Mouse (Mus musculus) heart, embryonic 13.5 days (tissue): ENCODE results near the gene Cnst. TPM values are rescaled to one million over a fixed set of nuclear protein-coding genes. Genes with fewer than 3 reads are reported as not detected.
A peak's percentile ranks its signal among the peaks of the same experiment; 100 is the strongest.

ENCODE experiments used
- ATAC-seq: fragments of 200-750 bp; cut with Nextera tagmentation; 2 replicates; pipeline ENCODE4 v1.8.0; 2017; ENCODE audit warnings: moderate TSS enrichment; ENCODE audit not compliant: insufficient number of reproducible peaks, low FRiP score, low TSS enrichment; ENCODE audit errors: extremely low read depth
- H3K27ac ChIP-seq: fragments of 300-500 bp; sonication (generic); replicated peaks from 2 replicates; pipeline ENCODE4 v1.5.1; 2015; ENCODE audit warnings: moderate library complexity, mild to moderate bottlenecking, inconsistent platforms
- H3K27me3 ChIP-seq: fragments of 300-500 bp; sonication (generic); replicated peaks from 2 replicates; pipeline ENCODE4 v1.6.1; 2015; ENCODE audit warnings: mild to moderate bottlenecking, inconsistent platforms
- H3K36me3 ChIP-seq: fragments of 300-500 bp; sonication (generic); 2 replicates; pipeline ENCODE4 v1.6.1; 2015; ENCODE audit warnings: mild to moderate bottlenecking, inconsistent platforms
- H3K4me1 ChIP-seq: fragments of 300-500 bp; sonication (generic); 2 replicates; pipeline ENCODE4 v1.6.1; 2015; ENCODE audit warnings: inconsistent platforms
- H3K4me2 ChIP-seq: fragments of 300-500 bp; sonication (generic); 2 replicates; pipeline ENCODE4 v1.6.1; 2015; ENCODE audit warnings: inconsistent platforms, mild to moderate bottlenecking, moderate library complexity
- H3K4me3 ChIP-seq: fragments of 300-500 bp; sonication (generic); 2 replicates; pipeline ENCODE4 v1.5.1; 2015; ENCODE audit warnings: moderate library complexity, mild to moderate bottlenecking, inconsistent platforms
- H3K9ac ChIP-seq: fragments of 300-500 bp; sonication (generic); 2 replicates; pipeline ENCODE4 v1.6.1; 2015; ENCODE audit warnings: inconsistent platforms, mild to moderate bottlenecking, moderate library complexity
- H3K9me3 ChIP-seq: fragments of 300-500 bp; sonication (generic); 2 replicates; pipeline ENCODE4 v1.6.1; 2016; ENCODE audit warnings: inconsistent platforms
- WGBS: fragments of 180-500 bp; shearing (Covaris S2); methylation state at CpG from one replicate; pipeline ENCODE4 v1.1.7; 2015; ENCODE audit warnings: mixed read lengths; 5-methylcytosine and 5-hydroxymethylcytosine counted together
- polyA plus RNA-seq: library from polyadenylated mRNA; unstranded; fragments of >200 nt; fragmentation: Nextera tagmentation; extraction: Ambion mirVana; gene quantifications from 2 replicates; pipeline ENCODE4 v1.2.1, GENCODE M21; 2015

The Cnst gene
- polyA plus RNA-seq, 1 experiment from 2014 or later = 16.0 TPM

DNA sequence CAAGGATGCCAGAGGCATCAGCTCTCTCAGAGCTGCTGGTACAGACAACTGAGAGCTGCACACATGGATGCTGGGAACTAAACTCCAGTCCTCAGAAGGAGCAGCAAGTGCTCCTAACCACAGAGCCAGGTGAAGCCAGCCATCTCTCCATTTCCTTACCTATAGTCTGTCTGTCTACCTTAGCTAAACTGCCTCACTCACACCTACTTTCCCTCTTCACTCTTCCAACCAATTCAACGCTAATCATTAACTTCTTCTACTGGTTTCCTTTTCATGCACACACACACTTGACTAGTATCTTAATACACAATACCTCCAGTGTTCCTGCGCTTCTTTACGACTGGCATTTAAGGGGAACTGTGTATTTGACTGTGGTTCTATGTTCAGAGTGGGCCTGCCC lies 6.3 kb upstream of the Cnst start:
- 92% methylated on average over 3 of the region's 3 CpGs for WGBS
- peaks cover 6% of the 10 kb centered on the region for H3K4me1 ChIP-seq
- no peak overlapping the region for H3K9ac ChIP-seq
- H3K9me3 ChIP-seq = no peaks in the 10 kb centered on the region
- peaks cover 68% of the 10 kb centered on the region for H3K36me3 ChIP-seq
- no peak overlapping the region for H3K4me3 ChIP-seq
- no peak overlapping the region for H3K27ac ChIP-seq
- H3K27me3 ChIP-seq = no peaks in the 10 kb centered on the region
- ATAC-seq = no peak
- H3K4me2 ChIP-seq = no peak overlapping the region

DNA sequence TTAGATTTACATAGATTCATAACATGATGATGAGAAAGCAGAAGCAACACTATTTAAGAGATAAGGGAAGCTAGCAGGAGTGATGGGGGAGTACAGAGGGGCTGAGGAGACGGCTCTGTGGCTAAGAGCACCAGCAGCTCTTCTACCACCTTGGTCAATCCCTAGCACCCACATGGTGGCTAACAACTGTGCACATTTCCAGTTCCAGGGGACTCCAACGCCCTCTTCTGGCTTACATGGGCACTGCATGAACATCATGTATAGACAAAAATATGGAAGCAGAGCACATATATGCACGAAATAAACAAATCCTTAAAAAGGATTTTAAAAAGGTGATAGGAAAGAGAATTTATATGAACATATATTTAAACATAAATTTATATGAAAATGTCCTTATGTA lies 4.7 kb upstream of the Cnst start:
- H3K27ac ChIP-seq = no peak overlapping the region
- H3K27me3 ChIP-seq = no peaks in the 10 kb centered on the region
- 60% methylated on average over 3 of the region's 3 CpGs for WGBS
- no peaks in the 10 kb centered on the region for H3K9me3 ChIP-seq
- no peak overlapping the region for H3K4me3 ChIP-seq
- H3K4me2 ChIP-seq = no peak overlapping the region
- ATAC-seq = no peak
- peaks cover 54% of the 10 kb centered on the region for H3K36me3 ChIP-seq
- H3K9ac ChIP-seq = no peak overlapping the region
- H3K4me1 ChIP-seq = peaks cover 12% of the 10 kb centered on the region

DNA sequence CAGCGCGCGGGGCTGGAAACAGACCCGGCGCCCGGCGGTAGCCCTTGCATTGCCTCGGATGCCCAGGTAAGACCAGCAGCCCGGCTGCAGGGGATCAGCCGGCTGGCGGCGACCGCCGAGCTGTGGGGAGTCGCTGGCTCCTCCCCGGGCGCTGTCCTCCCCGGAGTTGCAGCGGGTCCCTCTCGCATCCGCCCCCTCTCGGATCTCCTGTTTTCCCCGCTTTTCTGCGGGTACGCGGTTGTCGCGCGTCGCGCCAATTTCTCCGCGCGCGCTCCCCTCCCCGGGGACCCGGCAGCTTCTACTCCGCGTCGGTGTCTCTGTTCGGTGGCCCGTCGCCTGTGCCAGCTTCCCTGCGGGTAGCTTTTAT lies 364 bp downstream of the Cnst start:
- no peaks in the 10 kb centered on the region for H3K27me3 ChIP-seq
- peak overlapping the region; percentile 83 for H3K4me2 ChIP-seq
- 1% methylated on average over 31 of the region's 44 CpGs for whole genome bisulfite sequencing
- H3K4me3 ChIP-seq = peak overlapping the region; percentile 85
- H3K9ac ChIP-seq = peak overlapping the region; percentile 93
- no peaks in the 10 kb centered on the region for H3K9me3 ChIP-seq
- H3K4me1 ChIP-seq = peaks cover 36% of the 10 kb centered on the region
- peak; percentile 57 for ATAC-seq
- H3K27ac ChIP-seq = peak overlapping the region; percentile 96
- peaks cover 23% of the 10 kb centered on the region for H3K36me3 ChIP-seq

DNA sequence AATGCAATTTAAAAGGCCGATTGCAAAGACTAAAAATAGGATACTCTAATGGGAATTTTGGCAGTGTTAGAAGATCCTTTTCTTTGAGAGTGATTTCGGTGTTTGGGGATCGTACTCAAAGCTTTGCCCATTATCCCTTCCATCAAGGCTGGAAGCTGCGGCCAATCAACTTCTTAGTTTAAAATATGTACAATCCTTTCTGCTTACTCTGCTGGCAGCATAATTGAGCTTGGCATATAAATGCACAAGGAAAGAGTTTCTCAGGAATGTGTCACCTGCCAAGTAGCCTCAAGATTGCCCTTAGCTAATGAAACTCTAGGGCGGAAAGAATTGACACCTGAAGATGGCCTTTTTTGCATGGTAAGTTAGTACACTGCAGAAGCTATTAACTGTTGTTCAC lies 1.0 kb downstream of the Cnst start:
- peak overlapping the region; percentile 85 for H3K4me3 ChIP-seq
- H3K27ac ChIP-seq = peak overlapping the region; percentile 96
- peaks cover 20% of the 10 kb centered on the region for H3K36me3 ChIP-seq
- no peak for ATAC-seq
- 12% methylated on average over 5 of the region's 5 CpGs for WGBS
- H3K27me3 ChIP-seq = no peaks in the 10 kb centered on the region
- peak overlapping the region; percentile 83 for H3K4me2 ChIP-seq
- H3K9me3 ChIP-seq = no peaks in the 10 kb centered on the region
- peaks cover 41% of the 10 kb centered on the region for H3K4me1 ChIP-seq
- H3K9ac ChIP-seq = peak overlapping the region; percentile 93

DNA sequence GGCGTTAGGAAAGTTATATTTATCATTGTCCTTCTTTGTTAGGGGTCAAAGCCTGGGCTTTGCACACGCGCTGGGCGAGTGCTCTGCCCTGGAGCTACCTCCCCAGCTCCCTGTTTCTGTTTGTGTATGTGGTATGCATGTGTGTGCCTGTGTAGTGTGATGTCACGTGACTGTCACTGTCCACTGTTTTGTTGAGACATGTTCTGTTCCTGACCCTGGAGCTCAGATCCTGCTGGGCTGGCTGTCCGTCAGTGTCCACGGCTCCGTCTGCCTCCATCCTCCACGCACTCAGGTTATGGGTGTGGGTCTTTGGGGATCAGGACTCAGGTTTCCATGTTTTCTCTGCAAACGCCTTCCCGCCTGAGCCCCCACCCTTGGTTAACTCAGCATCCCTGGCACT lies 2.0 kb downstream of the Cnst start:
- no peak for ATAC-seq
- peak overlapping the region; percentile 45 for H3K9ac ChIP-seq
- H3K4me2 ChIP-seq = peak overlapping the region; percentile 83
- WGBS = 63% methylated on average over 11 of the region's 11 CpGs
- peak overlapping the region; percentile 9 for H3K27ac ChIP-seq
- peak overlapping the region; percentile 85 for H3K4me3 ChIP-seq
- H3K36me3 ChIP-seq = peaks cover 9% of the 10 kb centered on the region; the same call in 1 of the 2 replicates
- H3K4me1 ChIP-seq = peaks cover 49% of the 10 kb centered on the region
- no peaks in the 10 kb centered on the region for H3K9me3 ChIP-seq
- H3K27me3 ChIP-seq = no peaks in the 10 kb centered on the region

DNA sequence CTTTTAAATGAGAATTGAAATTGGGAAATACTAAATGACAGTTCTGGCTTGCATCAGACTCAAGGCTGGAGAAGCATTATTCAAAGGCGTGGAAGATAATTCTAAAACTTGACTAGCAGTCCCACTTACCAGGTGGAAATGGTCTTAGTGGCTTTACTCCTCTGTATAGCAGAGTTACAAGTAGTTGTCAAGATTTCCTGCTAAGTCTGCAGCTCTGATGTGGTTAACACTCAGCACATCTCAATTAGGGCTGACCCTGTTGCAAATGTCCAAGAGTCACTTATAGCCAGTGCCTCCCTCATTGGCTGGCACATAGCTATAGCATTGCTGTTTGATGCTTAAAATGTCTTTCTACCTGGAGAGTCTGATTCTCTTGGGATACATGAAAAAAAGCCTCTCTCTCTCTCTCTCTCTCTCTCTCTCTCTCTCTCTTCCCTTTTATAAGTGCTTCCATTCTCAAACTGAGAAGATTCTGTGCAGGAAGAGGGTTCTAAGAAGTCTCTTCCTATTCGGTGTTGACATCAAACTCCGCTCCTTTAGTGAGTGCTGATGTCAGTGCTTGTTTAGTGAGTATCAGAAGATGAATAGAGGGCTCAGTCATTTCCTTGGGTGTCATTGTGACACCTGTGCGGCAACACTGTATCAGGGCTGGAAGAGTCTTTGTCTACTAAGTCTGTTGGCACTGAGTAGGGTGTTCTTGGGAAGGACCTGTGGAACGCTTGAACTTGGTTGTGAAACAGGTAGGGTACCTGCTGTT lies 3.0 kb downstream of the Cnst start:
- H3K27ac ChIP-seq = no peak overlapping the region
- H3K4me2 ChIP-seq = no peak overlapping the region
- H3K27me3 ChIP-seq = no peaks in the 10 kb centered on the region
- H3K36me3 ChIP-seq = peaks cover under 1% of the 10 kb centered on the region; the same call in 1 of the 2 replicates
- H3K4me1 ChIP-seq = peaks cover 59% of the 10 kb centered on the region
- H3K9ac ChIP-seq = no peak overlapping the region
- no peak overlapping the region for H3K4me3 ChIP-seq
- ATAC-seq = no peak
- WGBS = 88% methylated on average over 5 of the region's 5 CpGs
- H3K9me3 ChIP-seq = no peaks in the 10 kb centered on the region

DNA sequence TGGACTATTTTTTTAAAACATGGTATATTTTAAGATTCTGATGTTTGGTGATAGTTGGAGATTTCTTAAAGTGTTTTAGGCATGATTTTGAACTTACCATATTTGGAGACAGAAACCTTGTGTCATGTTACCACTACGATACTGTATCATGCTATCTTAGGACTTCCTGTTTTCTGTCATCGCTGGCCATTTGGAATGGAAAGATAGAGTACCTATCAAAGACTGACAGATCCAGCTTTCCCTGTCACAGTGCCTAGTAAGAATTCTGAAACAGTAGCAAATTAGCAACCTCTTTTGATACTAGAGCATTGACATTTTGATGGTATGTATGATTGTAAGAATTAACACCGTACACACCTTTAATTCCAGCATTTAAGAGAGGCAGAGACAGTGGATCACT lies 5.2 kb downstream of the Cnst start:
- WGBS = 50% methylated on average over 3 of the region's 3 CpGs
- H3K4me3 ChIP-seq = no peak overlapping the region

DNA sequence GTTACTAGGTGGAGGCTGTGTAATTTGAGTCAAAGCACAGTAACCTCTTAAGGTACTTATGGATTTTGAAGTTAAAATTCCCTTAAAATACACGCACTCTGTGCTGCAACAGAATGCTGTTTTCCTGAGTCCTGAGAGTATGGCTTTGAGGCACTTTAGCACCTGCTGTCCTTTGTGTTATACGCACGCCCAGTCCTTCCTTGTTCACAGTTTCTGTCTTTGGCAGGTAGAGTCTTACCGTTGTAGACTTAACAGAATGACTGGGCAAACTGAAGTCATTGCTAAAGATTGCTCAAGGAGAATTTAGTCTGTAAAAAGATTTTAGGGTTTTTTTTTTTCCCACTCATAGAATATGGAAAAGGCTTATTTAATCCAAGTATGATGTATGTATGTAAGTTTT lies 5.8 kb downstream of the Cnst start:
- no peak overlapping the region for H3K9ac ChIP-seq
- H3K36me3 ChIP-seq = no peaks in the 10 kb centered on the region
- no peak overlapping the region for H3K4me2 ChIP-seq
- peaks cover 52% of the 10 kb centered on the region for H3K4me1 ChIP-seq
- ATAC-seq = no peak
- H3K9me3 ChIP-seq = no peaks in the 10 kb centered on the region
- no peak overlapping the region for H3K4me3 ChIP-seq
- H3K27me3 ChIP-seq = no peaks in the 10 kb centered on the region
- no peak overlapping the region for H3K27ac ChIP-seq
- WGBS = 88% methylated on average over 4 of the region's 4 CpGs

More for the DNA sequence above, 5.2 kb downstream of the Cnst start:
- no peak overlapping the region for H3K27ac ChIP-seq
- peaks cover 49% of the 10 kb centered on the region for H3K4me1 ChIP-seq
- ATAC-seq = no peak
- no peak overlapping the region for H3K9ac ChIP-seq
- H3K27me3 ChIP-seq = no peaks in the 10 kb centered on the region
- no peak overlapping the region for H3K4me2 ChIP-seq
- no peaks in the 10 kb centered on the region for H3K36me3 ChIP-seq
- no peaks in the 10 kb centered on the region for H3K9me3 ChIP-seq

DNA sequence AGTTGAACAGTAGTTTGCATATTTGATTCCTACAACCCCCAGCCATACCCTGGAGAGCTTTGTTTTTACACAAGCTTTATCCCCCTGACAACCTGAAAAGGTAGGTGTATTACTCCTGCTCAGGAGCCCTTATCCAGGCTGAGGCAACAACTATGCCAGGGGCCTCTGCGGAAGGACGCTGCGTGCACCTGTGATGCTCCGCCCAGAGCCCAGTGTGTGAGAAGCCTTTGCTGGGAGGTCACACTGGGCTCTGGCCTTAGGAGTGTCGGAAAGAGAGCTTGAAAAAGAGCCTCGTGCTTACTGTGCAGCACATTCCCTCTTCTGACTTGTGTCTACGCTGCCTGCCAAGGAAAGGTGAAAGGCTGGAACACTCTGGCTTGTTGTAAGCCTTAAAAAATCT lies 6.6 kb downstream of the Cnst start:
- Histone ChIP-seq H3K27me3 (no peaks in the 10 kb centered on the region), H3K4me2 (0 out of 2 replicates have a peak overlapping the region, but pooled peaks have one; percentile 10), H3K36me3 (no peaks in the 10 kb centered on the region), H3K4me1 (peaks cover 45% of the 10 kb centered on the region), H3K27ac (peak overlapping the region; percentile 37; the same call in 1 of the 2 replicates), H3K9ac (0 out of 2 replicates have a peak overlapping the region, but pooled peaks have one; percentile 20), H3K4me3 (no peak overlapping the region), H3K9me3 (no peaks in the 10 kb centered on the region)
- 53% methylated on average over 7 of the region's 7 CpGs for WGBS
- peak; percentile 58; the same call in 1 of the 2 replicates for ATAC-seq

DNA sequence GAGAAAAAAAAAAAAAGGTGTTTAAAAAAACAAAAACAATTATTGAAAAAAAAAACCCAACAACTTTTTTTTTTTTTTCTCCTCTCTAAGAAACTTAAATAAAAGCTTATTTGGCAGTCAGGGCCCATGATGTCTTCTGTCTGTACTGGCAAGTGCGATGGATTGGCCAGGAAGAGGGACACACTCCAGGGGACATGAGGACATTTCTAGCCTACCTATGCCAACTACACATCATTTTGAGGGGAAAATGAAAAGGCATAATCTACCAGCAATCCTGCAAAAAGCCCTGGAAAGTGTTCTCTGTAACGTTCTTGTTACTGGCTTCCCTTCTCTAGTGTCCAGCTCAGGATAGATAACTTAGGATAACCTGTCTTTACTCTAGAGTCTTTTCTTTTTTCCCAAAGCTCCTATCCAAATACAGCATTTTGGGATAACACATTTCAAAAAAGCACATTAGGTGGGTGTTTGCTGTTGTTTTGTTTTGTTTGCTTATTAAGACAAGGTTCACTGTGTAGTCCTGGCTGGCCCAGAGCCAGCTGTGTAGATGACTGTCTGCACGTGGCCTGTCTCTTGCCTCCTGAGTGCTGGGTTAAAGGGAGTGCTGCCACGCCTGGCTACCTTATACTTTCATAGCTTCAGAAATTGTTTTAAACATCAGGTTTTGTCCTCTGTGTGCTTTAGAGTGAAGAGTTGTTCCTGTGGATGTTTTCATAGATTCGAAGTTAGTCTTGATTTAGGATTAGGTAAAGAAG lies 7.2 kb downstream of the Cnst start:
- Histone ChIP-seq H3K27ac (peak overlapping the region; percentile 48; the same call in 1 of the 2 replicates), H3K9ac (no peak overlapping the region; the same call in 1 of the 2 replicates), H3K4me2 (no peak overlapping the region), H3K27me3 (no peaks in the 10 kb centered on the region), H3K9me3 (no peaks in the 10 kb centered on the region), H3K4me3 (no peak overlapping the region), H3K36me3 (no peaks in the 10 kb centered on the region), H3K4me1 (peaks cover 39% of the 10 kb centered on the region)
- WGBS = 49% methylated on average over 5 of the region's 5 CpGs
- ATAC-seq = no peak

DNA sequence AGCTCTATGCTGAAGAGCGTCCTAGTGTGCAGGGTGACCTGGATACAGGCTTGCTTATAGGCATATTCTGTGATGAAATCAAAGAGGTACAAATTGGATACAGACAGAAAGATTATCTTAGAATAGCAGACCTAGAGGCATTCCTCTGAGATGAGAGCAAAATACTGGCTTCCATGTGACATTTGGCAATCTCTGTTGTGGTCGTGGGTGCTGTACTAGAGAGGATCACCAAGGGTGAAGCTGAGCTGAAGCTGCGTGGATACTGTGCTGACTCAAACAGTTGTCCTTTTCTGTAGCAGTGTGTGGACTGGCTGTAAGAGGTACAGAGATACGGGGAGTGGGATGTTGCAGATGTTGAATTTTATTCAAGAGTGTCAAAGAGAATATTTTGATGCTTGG lies 7.8 kb downstream of the Cnst start:
- ATAC-seq = no peak

More for the DNA sequence above, 7.8 kb downstream of the Cnst start:
- Histone ChIP-seq H3K27ac (0 out of 2 replicates have a peak overlapping the region, but pooled peaks have one; percentile 2), H3K9me3 (no peaks in the 10 kb centered on the region), H3K36me3 (no peaks in the 10 kb centered on the region), H3K9ac (no peak overlapping the region), H3K4me1 (peaks cover 36% of the 10 kb centered on the region), H3K4me2 (no peak overlapping the region), H3K4me3 (no peak overlapping the region), H3K27me3 (no peaks in the 10 kb centered on the region)
- WGBS = 63% methylated on average over 4 of the region's 4 CpGs
